Mouse (Mus musculus) layer of hippocampus, postnatal 36 days (tissue): ENCODE data around the gene Olfr1383. TPM values are rescaled to one million over a fixed set of nuclear protein-coding genes. Genes with fewer than 3 reads are reported as not detected.
"Not testable (repeated sequence)": the region's sequence is repeated elsewhere in the genome, so short reads cannot be mapped to it uniquely, and the experiment has no call there.

Experiments used
- DNase-seq, 2 experiments: peaks; one replicate each; pipeline ENCODE4 v3.0.0; 2022
- total RNA-seq, 2 experiments: library from RNA; stranded (reverse); gene quantifications; 2 replicates each; pipeline ENCODE4 v1.2.3; 2021

The Olfr1383 gene
- total RNA-seq: not detected

- DNase-seq: no peak
Observed at GRCm38 (mm10) chr11:49519348-49519747, at the start of gene Olfr1383. Olfr1383 (plus strand) TSS chr11:49519648.

GRCm38 (mm10) chr11:49485973-49486372 is 33.5 kb upstream of the Olfr1383 start:
- DNase-seq: no peak

- DNase-seq: not testable (repeated sequence)
Observed at GRCm38 (mm10) chr11:49488770-49489169, 30.7 kb upstream of the Olfr1383 start, which contains the start of gene Olfr1385. Olfr1385 (plus strand) TSS chr11:49489070.

- no peak for DNase-seq
Observed at GRCm38 (mm10) chr11:49518086-49518485, 1.4 kb upstream of the Olfr1383 start.

GRCm38 (mm10) chr11:49527947-49528346 is 8.5 kb downstream of the Olfr1383 start, which contains the start of gene Olfr1382:
Olfr1382 (plus strand) TSS chr11:49528247.
- DNase-seq: no peak

- DNase-seq: no peak
Observed at GRCm38 (mm10) chr11:49532761-49533160, 13.3 kb downstream of the Olfr1383 start.

GRCm38 (mm10) chr11:49536631-49537030 is 17.2 kb downstream of the Olfr1383 start:
- peak; percentile 4 to 22 for DNase-seq

- not testable (repeated sequence) for DNase-seq
Observed at GRCm38 (mm10) chr11:49543149-49543548, 23.7 kb downstream of the Olfr1383 start, which contains the start of gene Olfr1381. Olfr1381 (plus strand) TSS chr11:49543449.

- DNase-seq: not testable (repeated sequence)
Observed at GRCm38 (mm10) chr11:49554033-49554432, 34.6 kb downstream of the Olfr1383 start.

GRCm38 (mm10) chr11:49556578-49556977 is 37.1 kb downstream of the Olfr1383 start, which contains the start of gene Olfr1380:
Olfr1380 (plus strand) TSS chr11:49556878.
- DNase-seq: not testable (repeated sequence)

- DNase-seq: not testable (repeated sequence)
Observed at GRCm38 (mm10) chr11:49575054-49575453, 55.6 kb downstream of the Olfr1383 start.

Other genes with a start within 250 kb of the Olfr1383 start
- gene Olfr1393, start 241.3 kb upstream of the Olfr1383 start, total RNA-seq: not detected
- gene Olfr1392, start 234.4 kb upstream of the Olfr1383 start, total RNA-seq: not detected
- gene Olfr10, start 214.9 kb upstream of the Olfr1383 start, total RNA-seq: not detected
- not detected for gene Olfr1391, start 196.9 kb upstream of the Olfr1383 start, total RNA-seq
- not detected for gene Olfr1390, start 184.5 kb upstream of the Olfr1383 start, total RNA-seq
- not detected for gene Olfr1389, start 96.6 kb upstream of the Olfr1383 start, total RNA-seq
- gene Olfr1388, start 83.0 kb upstream of the Olfr1383 start, total RNA-seq: under 1 TPM; 0.45 to 0.46 TPM
- not detected for gene Olfr1387, start 64.3 kb upstream of the Olfr1383 start, total RNA-seq
- not detected for gene Olfr1386, start 54.6 kb upstream of the Olfr1383 start, total RNA-seq
- not detected for gene Olfr1385, start 30.6 kb upstream of the Olfr1383 start, total RNA-seq
- gene Olfr1384, start 12.9 kb upstream of the Olfr1383 start, total RNA-seq: not detected
- not detected for gene Olfr1382, start 8.6 kb downstream of the Olfr1383 start, total RNA-seq
- gene Olfr1381, start 23.8 kb downstream of the Olfr1383 start, total RNA-seq: not detected
- gene Olfr1380, start 37.2 kb downstream of the Olfr1383 start, total RNA-seq: not detected
- 1 to 10 TPM; 1.8 to 2.4 TPM for gene Flt4, start 89.6 kb downstream of the Olfr1383 start, total RNA-seq
- gene Scgb3a1, start 144.0 kb downstream of the Olfr1383 start, total RNA-seq: not detected
- 10 to 100 TPM; 49.4 to 55.8 TPM for gene Cnot6, start 193.1 kb downstream of the Olfr1383 start, total RNA-seq